Mouse (Mus musculus): Measurements from ENCODE around the gene Elof1. TPM values are rescaled to one million over a fixed set of nuclear protein-coding genes. Genes with fewer than 3 reads are reported as not detected.

Gene Elof1
- polyA plus RNA-seq (2015; fragmentation: Nextera tagmentation; extraction: Ambion mirVana), result 134 and 157 TPM in 2 replicates

DNA sequence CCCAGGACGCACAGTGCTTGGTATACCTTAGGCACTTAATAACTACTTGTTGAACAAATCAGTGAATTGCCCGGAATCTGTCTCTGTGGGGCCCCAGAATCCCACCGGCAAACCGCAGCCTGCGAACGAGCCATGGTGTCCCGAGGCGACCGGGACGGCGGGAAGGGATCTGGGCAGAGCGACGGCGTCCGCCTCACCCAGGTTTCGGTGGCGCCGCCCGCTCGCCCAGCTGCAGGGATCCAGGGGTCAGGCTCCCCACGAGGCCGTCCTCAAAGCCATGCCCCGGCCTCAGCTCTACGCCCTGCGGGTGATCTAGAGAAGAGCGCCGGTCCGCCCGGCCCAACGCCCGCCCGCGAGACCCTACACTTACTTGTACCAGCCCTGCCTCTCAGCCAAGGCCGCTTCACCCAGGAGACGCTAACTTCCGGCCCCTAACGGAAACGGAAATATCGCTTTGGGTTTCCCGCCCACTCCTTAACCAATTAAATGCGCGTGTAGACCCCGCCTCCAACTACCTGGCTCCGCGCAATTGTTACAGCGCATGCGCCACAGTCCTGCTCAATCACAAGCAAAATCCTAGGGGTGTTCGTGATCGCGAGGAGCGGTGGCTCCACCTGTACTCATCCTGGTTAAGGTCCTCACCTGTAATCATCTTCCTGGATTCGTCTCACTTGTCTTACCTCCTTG, at the start of gene Elof1:
Gene Elof1, minus strand, starts transcription at position 433 of the 687 bp plus-strand sequence.
- peaks cover 18% of the 10 kb centered on the region for H3K36me3 ChIP-seq (ENCODE audit: control insufficient read depth, insufficient read depth, low read length)
- peak; percentile 98 for ATAC-seq
- peak within 1 kb of the TSS; percentile 94 for H3K9ac ChIP-seq (ENCODE audit: low read depth, low read length)
- H3K27me3 ChIP-seq (replicated peaks; ENCODE audit: control insufficient read depth, insufficient read depth, low read length), result no peaks in the 10 kb centered on the region
- H3K9me3 ChIP-seq (ENCODE audit: control insufficient read depth, low read length), result no peaks in the 10 kb centered on the region
- H3K4me3 ChIP-seq (ENCODE audit: low read length), result peak within 1 kb of the TSS; percentile 88
- under 1% methylated on average over 52 of the region's 52 CpGs for WGBS
- peaks cover 5% of the 10 kb centered on the region for H3K4me1 ChIP-seq (ENCODE audit: control insufficient read depth, insufficient read depth, low read length)
- peak within 1 kb of the TSS; percentile 63 for H3K27ac ChIP-seq (ENCODE audit: low read length)
- H3K4me2 ChIP-seq (ENCODE audit: low read depth, low read length), result peak within 1 kb of the TSS; percentile 84

GRCm38 (mm10) chr9:22166686-22167085, 49.7 kb upstream of the Elof1 start:
- H3K27me3 ChIP-seq (replicated peaks; ENCODE audit: control insufficient read depth, insufficient read depth, low read length), result no peaks in the 10 kb centered on the region
- 0 out of 2 replicates have a peak, but pooled peaks cover 3% of the 10 kb centered on the region for H3K4me1 ChIP-seq (ENCODE audit: control insufficient read depth, insufficient read depth, low read length)
- no peak overlapping the region for H3K4me2 ChIP-seq (ENCODE audit: low read depth, low read length)
- H3K27ac ChIP-seq (ENCODE audit: low read length), result no peak overlapping the region
- peaks cover 3% of the 10 kb centered on the region; the same call in 1 of the 2 replicates for H3K9me3 ChIP-seq (ENCODE audit: control insufficient read depth, low read length)
- no peak for ATAC-seq
- H3K4me3 ChIP-seq (ENCODE audit: low read length), result no peak overlapping the region
- 88% methylated on average over 10 of the region's 10 CpGs for WGBS
- no peaks in the 10 kb centered on the region for H3K36me3 ChIP-seq (ENCODE audit: control insufficient read depth, insufficient read depth, low read length)
- no peak overlapping the region for H3K9ac ChIP-seq (ENCODE audit: low read depth, low read length)

DNA sequence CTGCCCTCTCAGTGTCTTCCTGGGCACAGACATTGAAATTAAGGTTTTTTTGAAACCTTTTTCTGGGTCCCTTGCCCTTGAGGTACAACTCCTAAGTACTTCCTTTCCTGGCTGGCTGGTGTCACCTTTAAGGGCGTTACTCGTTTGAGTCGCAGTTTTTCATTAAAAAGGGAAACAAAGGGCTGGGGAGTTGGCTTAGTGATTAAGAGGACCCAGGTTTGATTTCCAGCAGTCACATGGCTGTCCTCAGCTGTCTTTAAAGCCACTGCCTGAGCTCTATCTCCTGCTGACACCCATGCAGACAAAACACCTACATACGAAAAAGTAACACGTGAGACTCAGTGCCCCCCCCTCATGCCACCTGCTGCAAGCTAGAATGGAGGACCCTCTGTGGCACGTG, 49.0 kb upstream of the Elof1 start:
- WGBS, result 61% methylated on average over 6 of the region's 6 CpGs
- Histone ChIP-seq H3K4me2 (ENCODE audit: low read depth, low read length) (no peak overlapping the region), H3K9ac (ENCODE audit: low read depth, low read length) (no peak overlapping the region), H3K36me3 (ENCODE audit: control insufficient read depth, insufficient read depth, low read length) (no peaks in the 10 kb centered on the region), H3K4me3 (ENCODE audit: low read length) (no peak overlapping the region), H3K27ac (ENCODE audit: low read length) (no peak overlapping the region), H3K27me3 (replicated peaks; ENCODE audit: control insufficient read depth, insufficient read depth, low read length) (no peaks in the 10 kb centered on the region), H3K9me3 (ENCODE audit: control insufficient read depth, low read length) (peaks cover 3% of the 10 kb centered on the region; the same call in 1 of the 2 replicates), H3K4me1 (ENCODE audit: control insufficient read depth, insufficient read depth, low read length) (0 out of 2 replicates have a peak, but pooled peaks cover 3% of the 10 kb centered on the region)
- ATAC-seq, result no peak

DNA sequence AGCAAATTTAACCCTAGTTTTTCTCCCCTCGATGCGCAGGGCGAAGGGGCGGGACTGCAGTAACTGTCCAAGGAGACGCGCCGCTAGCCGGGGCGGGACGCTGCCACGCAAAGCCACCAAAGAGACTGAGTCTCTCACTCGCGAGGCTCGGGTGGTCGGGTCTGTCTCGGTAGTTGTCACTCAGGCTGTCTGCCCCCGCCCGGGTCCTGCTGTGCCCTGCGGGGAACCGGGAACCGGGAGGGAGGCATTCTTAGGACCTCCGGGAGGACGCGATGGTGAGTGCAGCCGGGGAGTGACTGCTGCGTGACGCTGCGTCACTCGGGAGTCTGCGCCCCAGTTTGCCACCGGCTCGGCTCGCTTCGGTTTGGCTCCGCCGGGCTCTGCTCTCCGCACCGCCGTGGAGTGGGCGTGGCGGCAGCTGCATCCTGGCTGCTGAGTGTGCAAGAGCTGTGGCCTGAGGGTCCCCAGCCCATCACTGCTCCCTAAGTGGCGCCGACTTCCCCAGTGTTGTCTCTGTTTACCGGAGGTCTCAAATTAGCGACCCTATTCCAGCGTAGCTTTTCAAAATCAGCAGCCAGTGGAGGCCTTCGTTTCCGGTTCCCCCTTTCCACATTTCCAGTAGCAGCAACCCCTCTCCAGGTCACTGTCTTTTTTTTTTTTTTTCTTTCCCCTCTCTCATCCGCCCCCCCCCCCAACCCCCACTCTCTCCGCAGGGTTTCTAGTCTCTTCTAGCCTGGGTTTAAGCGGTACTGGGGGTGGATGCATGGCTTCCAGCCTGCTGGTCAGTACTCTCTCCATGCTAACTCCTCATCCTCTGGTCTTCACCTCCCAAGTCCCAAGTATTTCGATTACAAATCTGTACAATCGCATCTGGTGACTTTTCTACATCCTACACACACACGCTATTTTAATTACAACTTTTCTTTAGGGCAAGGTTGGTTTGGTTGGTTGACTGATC, 48.0 kb upstream of the Elof1 start:
- Histone ChIP-seq H3K27me3 (replicated peaks; ENCODE audit: control insufficient read depth, insufficient read depth, low read length) (no peaks in the 10 kb centered on the region), H3K36me3 (ENCODE audit: control insufficient read depth, insufficient read depth, low read length) (no peaks in the 10 kb centered on the region), H3K4me2 (ENCODE audit: low read depth, low read length) (peak overlapping the region; percentile 99), H3K9ac (ENCODE audit: low read depth, low read length) (peak overlapping the region; percentile 79), H3K4me3 (ENCODE audit: low read length) (peak overlapping the region; percentile 68), H3K27ac (ENCODE audit: low read length) (no peak overlapping the region), H3K9me3 (ENCODE audit: control insufficient read depth, low read length) (peaks cover 3% of the 10 kb centered on the region; the same call in 1 of the 2 replicates), H3K4me1 (ENCODE audit: control insufficient read depth, insufficient read depth, low read length) (0 out of 2 replicates have a peak, but pooled peaks cover 3% of the 10 kb centered on the region)
- WGBS, result 3% methylated on average over 53 of the region's 54 CpGs
- ATAC-seq, result peak; percentile 52

- Histone ChIP-seq H3K4me2 (ENCODE audit: low read depth, low read length) (no peak overlapping the region), H3K36me3 (ENCODE audit: control insufficient read depth, insufficient read depth, low read length) (no peaks in the 10 kb centered on the region), H3K9me3 (ENCODE audit: control insufficient read depth, low read length) (peaks cover 3% of the 10 kb centered on the region; the same call in 1 of the 2 replicates), H3K27me3 (replicated peaks; ENCODE audit: control insufficient read depth, insufficient read depth, low read length) (no peaks in the 10 kb centered on the region), H3K4me1 (ENCODE audit: control insufficient read depth, insufficient read depth, low read length) (peaks cover 3% of the 10 kb centered on the region; the same call in 1 of the 2 replicates), H3K4me3 (ENCODE audit: low read length) (no peak overlapping the region), H3K27ac (ENCODE audit: low read length) (peak overlapping the region; percentile 79; the same call in 1 of the 2 replicates), H3K9ac (ENCODE audit: low read depth, low read length) (no peak overlapping the region)
- ATAC-seq, result no peak
- 84% methylated on average over 7 of the region's 7 CpGs for WGBS
These were observed 45.9 kb upstream of the Elof1 start for GRCm38 (mm10) chr9:22162912-22163311.

GRCm38 (mm10) chr9:22162305-22162704, 45.3 kb upstream of the Elof1 start:
- H3K4me2 ChIP-seq (ENCODE audit: low read depth, low read length), result no peak overlapping the region
- ATAC-seq, result peak; percentile 1; the same call in 1 of the 2 replicates
- H3K4me3 ChIP-seq (ENCODE audit: low read length), result no peak overlapping the region
- 77% methylated on average over 9 of the region's 9 CpGs for WGBS
- H3K36me3 ChIP-seq (ENCODE audit: control insufficient read depth, insufficient read depth, low read length), result no peaks in the 10 kb centered on the region
- peak overlapping the region; percentile 79 for H3K27ac ChIP-seq (ENCODE audit: low read length)
- H3K9me3 ChIP-seq (ENCODE audit: control insufficient read depth, low read length), result peaks cover 2% of the 10 kb centered on the region; the same call in 1 of the 2 replicates
- H3K4me1 ChIP-seq (ENCODE audit: control insufficient read depth, insufficient read depth, low read length), result peaks cover 8% of the 10 kb centered on the region
- H3K9ac ChIP-seq (ENCODE audit: low read depth, low read length), result peak overlapping the region; percentile 28; the same call in 1 of the 2 replicates
- H3K27me3 ChIP-seq (replicated peaks; ENCODE audit: control insufficient read depth, insufficient read depth, low read length), result no peaks in the 10 kb centered on the region

DNA sequence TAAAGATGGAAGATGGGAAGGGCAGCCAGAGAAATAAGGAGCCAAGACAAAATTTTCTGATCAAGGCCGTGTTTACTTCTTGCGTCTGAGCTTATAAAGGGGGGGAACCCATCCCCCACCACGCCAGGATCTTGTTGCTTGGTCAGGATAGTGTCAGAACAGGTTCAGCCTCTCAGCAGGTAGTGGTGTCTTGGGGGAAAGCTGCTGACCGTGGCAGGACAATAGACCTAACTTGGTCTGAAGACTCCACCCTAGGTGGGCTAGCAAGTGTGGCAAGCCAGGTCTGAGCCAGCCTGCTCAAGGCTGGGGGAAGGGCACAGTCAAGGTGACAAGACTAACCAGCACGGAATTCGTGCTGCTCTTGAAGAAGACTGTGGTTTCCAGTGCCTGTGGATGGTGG, 44.3 kb upstream of the Elof1 start:
- Histone ChIP-seq H3K27ac (ENCODE audit: low read length) (peak overlapping the region; percentile 57), H3K9ac (ENCODE audit: low read depth, low read length) (no peak overlapping the region), H3K4me3 (ENCODE audit: low read length) (no peak overlapping the region), H3K4me1 (ENCODE audit: control insufficient read depth, insufficient read depth, low read length) (peaks cover 10% of the 10 kb centered on the region), H3K27me3 (replicated peaks; ENCODE audit: control insufficient read depth, insufficient read depth, low read length) (no peaks in the 10 kb centered on the region), H3K4me2 (ENCODE audit: low read depth, low read length) (no peak overlapping the region), H3K9me3 (ENCODE audit: control insufficient read depth, low read length) (no peaks in the 10 kb centered on the region), H3K36me3 (ENCODE audit: control insufficient read depth, insufficient read depth, low read length) (no peaks in the 10 kb centered on the region)
- no peak for ATAC-seq
- 37% methylated on average over 6 of the region's 6 CpGs for WGBS

DNA sequence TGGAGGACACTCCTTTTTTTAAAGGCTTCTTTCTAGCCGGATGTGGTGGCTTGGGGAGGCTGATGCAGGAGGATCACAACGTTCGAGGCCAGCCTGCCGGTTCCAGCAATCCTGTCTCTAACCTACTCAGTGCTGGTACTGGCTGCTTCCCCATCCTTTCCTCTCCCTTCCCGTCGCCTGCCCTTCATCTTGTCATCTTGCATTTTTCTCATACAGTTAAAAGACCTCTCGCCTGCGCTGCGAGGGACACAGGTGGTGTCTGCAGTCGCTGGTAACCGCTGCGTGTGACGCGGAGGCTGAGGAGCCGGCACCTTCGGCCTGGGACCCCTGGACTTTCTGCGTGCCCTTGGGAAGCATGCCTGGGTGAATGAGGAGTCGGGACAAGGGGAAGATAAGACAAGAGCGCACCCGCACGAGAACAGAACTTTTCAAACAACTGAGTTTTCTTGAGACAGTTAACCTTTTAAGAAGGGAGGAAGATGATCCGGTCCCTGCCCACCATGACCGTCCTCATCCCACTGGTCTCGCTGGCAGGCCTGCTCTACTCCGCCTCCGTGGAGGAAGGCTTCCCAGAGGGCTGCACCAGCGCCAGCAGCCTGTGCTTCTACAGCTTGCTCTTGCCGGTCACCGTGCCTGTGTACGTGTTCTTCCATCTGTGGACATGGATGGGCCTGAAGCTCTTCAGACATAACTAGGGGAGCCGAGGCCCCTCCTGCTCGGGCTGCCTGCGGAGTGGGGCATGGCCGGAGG, 40.7 kb upstream of the Elof1 start:
- Histone ChIP-seq H3K27ac (ENCODE audit: low read length) (no peak overlapping the region), H3K4me2 (ENCODE audit: low read depth, low read length) (peak overlapping the region; percentile 78), H3K4me1 (ENCODE audit: control insufficient read depth, insufficient read depth, low read length) (peaks cover 10% of the 10 kb centered on the region), H3K9ac (ENCODE audit: low read depth, low read length) (peak overlapping the region; percentile 88), H3K27me3 (replicated peaks; ENCODE audit: control insufficient read depth, insufficient read depth, low read length) (no peaks in the 10 kb centered on the region), H3K4me3 (ENCODE audit: low read length) (peak overlapping the region; percentile 76), H3K9me3 (ENCODE audit: control insufficient read depth, low read length) (no peaks in the 10 kb centered on the region), H3K36me3 (ENCODE audit: control insufficient read depth, insufficient read depth, low read length) (no peaks in the 10 kb centered on the region)
- ATAC-seq, result no peak
- WGBS, result 66% methylated on average over 34 of the region's 34 CpGs

All from intestine, embryonic 16.5 days (tissue).